Mouse (Mus musculus) NIH3T3 (cell line): ENCODE measurements around the gene Padi3.

Source experiments
- DNase-seq: peaks from one replicate; pipeline ENCODE4 v3.0.0-alpha.2; 2012; ENCODE audit warnings: low read depth

Padi3 gene

GRCm38 (mm10) chr4:140780507-140780906 is 29.9 kb downstream of the Padi3 start:
- no peak for DNase-seq

DNA sequence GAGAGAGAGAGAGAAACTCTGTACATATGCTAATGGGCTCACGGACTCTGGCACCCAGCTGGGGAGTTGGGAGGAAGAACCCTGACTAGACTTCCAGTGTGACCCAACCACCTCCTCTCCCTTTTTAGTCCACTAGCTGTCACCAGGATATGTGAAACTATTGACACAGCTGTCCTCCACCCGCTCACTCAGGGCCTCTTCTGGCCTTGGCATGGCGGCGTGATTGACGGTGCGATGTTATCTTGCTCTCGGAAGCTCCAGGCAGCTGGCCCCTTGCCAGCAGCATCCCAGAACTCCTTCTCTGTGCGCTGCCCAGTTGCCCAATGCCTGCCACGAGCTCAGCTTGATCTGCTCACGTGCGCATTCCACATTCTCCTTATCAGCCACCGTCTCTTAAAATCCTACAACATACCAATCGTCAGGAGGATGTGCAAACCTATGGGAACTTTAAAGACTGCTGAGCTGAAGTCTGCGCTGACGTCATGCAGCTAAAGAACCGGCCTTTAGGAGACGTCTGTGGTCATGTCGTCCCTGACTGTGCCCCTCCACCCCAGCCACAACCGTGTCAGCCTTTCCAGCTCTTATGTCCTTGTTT is 30.5 kb downstream of the Padi3 start:
- DNase-seq, result peak; percentile 9

DNA sequence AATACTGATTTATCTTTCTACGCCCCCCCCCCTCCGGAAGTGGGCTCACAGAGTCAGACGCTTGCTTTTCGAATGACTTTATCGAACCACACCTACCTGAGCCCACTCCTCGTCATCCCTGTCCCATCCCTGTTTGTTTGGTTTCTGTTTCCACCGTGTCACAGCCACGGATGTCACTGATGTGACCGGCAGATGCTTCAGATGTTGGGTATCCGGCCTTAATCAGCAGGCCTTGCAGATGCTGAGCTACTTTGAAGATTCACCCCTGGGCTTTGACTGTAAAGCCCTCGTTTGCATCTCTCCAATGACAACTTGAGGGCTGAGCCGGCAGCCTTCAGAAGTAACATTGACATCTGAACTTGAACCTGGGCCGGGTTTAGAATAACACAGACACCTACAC is 33.8 kb downstream of the Padi3 start:
- DNase-seq, result no peak

GRCm38 (mm10) chr4:140775876-140776275 is 34.6 kb downstream of the Padi3 start:
- no peak for DNase-seq

DNA sequence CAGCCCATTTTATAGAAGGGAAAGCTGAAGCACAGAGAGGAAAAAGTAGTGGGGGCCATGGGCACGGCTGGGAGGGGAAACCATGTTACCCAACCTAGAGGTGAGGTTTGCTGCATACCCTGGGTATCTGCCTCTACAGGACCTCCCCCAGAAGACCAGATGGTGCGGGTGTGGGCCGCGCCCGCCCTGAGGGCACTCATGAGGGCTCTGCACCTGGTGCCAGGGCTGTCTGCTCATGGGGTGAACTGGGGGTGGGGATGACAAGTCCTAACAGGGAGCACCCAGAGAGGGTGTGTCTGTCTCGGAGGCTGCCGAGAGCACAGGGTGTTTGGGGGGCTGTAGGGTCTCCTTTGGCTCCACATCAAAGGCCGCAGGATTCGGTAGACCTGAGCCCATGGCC is 35.6 kb downstream of the Padi3 start:
- DNase-seq, result no peak

DNA sequence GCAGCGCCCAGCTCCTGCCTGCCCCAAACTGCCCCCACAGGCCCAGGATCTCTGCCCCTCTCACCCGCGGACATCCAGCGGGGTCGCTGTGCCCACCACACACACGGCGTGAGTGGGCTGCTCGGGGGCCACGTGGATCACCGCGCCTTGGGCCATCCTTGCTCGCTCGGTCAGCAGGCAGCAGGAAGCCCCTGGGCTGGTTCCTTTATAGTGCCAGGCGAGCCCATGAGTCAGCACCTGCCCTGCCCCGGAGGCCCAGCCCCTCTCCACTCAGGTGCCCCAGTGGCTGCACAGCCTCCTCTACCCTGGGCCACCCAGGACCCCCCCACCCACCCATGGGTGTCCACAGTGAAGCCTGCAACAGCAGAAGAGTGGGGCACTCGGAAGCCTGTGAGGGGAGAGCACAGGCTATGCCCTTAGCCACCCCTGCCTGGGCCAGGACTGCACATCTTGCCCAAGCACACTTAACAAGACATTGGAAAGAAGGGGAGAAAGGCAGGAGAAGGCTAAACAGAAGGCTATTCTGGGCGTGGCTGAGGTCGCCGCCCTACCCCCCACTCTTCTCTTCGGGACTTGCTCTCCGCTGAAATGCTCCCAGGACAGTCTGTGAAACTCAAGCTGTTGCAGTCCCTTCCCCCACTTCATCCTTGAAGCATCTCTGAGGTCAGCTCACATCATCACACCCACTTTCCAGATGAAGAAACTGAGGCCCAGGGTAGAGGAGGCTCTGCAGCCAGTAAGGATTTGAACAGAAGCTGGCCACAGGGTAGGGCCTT is 36.2 kb downstream of the Padi3 start, which contains the start of gene Padi4:
Padi4 (minus strand) TSS at position 212 of the 776 bp plus-strand sequence.
- no peak for DNase-seq

- peak; percentile 14 for DNase-seq
Observed at GRCm38 (mm10) chr4:140771091-140771490, 39.4 kb downstream of the Padi3 start.

DNA sequence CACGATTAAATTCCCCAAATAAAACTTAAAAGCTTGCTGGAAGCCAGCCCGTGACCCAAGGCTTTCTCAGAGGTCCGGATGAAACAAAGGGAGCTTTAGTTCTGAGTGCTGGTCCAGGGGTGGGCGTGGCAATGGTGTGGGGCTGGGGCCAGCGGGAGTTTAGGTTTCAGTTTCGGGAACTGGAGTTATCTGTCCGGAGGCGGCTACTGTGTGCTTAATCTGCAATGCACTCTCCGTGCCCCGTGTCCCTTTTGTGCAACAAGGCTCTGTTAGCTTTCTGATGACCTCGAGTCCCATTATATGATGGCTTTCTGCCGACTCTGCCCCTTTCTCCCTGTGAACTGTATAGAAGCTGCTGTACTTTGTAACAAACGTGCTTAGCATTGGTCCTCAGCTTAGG is 40.0 kb downstream of the Padi3 start:
- DNase-seq, result peak; percentile 52

GRCm38 (mm10) chr4:140768973-140769372 is 41.5 kb downstream of the Padi3 start:
- DNase-seq, result no peak

DNA sequence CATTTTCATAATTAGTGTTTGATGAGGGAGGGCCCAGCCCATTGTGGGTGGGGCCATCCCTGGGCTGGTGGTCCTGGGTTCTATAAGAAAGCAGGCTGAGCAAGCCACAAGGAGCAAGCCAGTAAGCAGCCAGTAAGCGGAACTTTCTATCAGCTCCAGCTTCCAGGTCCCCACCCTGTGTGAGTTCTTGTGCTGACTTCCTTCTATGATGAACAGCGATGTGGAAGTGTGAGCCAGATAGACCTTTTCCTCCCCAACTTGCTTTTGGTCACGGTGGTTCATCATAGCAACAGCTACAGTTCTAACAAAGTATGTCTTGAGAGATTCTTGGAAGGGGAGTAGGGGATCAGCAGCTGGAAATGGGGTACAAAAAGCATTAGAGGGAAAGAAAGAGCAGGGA is 44.5 kb downstream of the Padi3 start:
- no peak for DNase-seq

GRCm38 (mm10) chr4:140763158-140763557 is 47.3 kb downstream of the Padi3 start:
- peak; percentile 46 for DNase-seq

DNA sequence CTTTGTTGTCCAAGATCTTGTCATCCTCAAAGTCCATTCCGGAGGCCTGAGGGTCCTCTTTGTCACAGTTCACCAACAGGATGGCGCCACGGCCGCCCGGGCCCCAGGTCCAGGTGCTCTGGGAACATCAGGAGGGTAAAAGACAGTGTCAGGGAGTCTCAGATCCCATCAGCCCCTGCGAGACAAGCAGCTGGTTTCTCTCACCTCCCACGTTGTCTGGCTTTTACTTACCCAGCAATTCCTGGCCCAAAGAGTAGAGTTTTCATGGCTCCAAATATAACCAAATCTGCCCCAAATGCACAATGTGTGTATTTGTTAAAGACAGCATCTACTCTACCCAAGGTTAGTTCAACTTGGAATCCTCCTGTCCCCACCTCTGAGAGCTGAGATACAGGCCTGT is 48.8 kb downstream of the Padi3 start:
- no peak for DNase-seq

GRCm38 (mm10) chr4:140755811-140756210 is 54.6 kb downstream of the Padi3 start:
- DNase-seq, result no peak

DNA sequence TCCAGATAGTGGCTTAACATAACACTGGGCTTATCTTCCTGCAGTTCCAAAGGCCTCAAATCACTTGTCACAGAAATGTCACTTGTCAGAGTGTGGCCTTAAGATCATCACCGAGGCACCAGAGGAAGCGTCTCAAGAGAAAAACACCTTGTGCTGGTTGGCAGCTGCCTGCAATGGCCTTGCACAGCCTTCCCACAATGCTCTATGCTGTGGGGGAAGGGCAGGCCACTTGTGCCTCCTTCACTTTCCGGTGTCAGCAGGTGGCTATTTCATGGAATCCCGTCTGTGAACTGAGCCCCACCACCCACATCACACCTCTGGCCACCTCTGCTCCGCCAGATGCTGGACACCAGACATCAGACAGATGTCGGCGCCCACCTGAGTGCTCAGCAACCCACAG is 57.1 kb downstream of the Padi3 start:
- DNase-seq, result no peak

- no peak for DNase-seq
Observed at GRCm38 (mm10) chr4:140750328-140750727, 60.1 kb downstream of the Padi3 start.

GRCm38 (mm10) chr4:140747978-140748377 is 62.5 kb downstream of the Padi3 start:
- no peak for DNase-seq

- DNase-seq, result peak; percentile 53
Observed at GRCm38 (mm10) chr4:140744654-140745053, 65.8 kb downstream of the Padi3 start.

GRCm38 (mm10) chr4:140743086-140743485 is 67.4 kb downstream of the Padi3 start:
- no peak for DNase-seq

DNA sequence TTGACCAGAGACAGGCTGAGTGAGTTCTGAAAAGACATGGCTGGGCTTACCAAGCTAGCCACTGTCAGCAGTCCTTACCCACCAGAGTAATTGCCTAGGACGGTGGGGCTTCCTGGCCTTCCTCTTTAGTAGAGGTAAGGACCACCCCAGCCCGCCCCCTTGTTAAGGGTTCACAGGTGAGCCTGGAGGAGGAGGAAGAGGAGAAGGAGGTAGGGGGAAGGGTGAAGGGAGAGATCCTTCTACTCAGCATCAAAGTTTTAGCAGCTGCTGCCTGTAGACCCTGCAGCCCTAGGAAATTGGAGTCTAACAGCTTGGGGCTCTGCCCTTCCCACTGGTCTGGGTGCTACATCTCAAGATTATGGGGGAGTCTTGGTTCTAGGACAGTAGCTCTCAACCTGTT is 67.9 kb downstream of the Padi3 start, which contains the start of gene Padi6:
Padi6 (minus strand) TSS at position 101 of the 400 bp plus-strand sequence.
- DNase-seq, result no peak

DNA sequence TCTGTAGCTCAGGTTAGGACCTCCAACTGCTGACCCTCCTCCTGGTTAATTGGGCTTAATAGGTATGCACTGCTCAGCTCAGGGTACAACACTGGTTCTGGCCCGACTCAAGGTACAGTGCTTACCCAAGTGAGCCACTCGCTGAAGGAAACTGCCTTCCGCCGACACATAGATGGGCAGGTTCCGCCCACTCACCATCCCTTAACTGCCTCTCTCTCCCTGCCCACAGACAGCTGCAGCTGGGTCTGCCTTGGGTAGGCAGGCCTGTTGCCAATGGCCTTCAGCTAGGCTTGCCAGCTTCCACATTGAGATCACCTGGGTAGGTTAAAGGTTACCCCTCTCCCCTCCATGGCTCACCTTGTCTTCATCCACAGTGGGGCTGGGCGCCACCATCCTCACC is 69.0 kb downstream of the Padi3 start:
- DNase-seq, result no peak

DNA sequence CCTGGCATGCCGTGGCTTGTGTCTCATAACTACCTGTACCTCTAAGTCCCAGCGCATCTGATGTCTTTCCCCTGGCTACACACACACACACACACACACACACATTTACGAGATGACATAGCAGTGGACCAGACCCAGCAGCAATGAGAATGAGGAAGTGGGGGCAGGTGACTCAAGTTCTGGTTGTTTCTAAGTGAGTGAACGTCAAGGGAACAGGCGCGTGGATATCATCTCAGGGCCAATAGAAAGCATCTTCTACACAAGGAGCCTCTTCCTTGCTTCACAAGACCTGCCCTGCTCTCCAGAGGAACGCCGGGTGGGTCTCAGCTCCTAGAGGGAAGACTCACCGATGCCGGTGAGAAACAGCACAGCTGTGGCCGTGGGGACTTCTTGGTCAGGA is 69.8 kb downstream of the Padi3 start:
- no peak for DNase-seq
